Mouse (Mus musculus): Measurements from ENCODE around the gene Ltbp4. TPM values are rescaled to one million over a fixed set of nuclear protein-coding genes. Genes with fewer than 3 reads are reported as not detected.

Gene Ltbp4
- polyA plus RNA-seq, 1 experiment, result 28.2 TPM

GRCm38 (mm10) chr7:27331541-27331851 lies 6.0 kb downstream of the Ltbp4 start:
- TF ChIP-seq POLR2A (IDR thresholded peaks at IDR 0.05; ENCODE audit: borderline replicate concordance, insufficient read depth, low read length) (no peak), CTCF (IDR thresholded peaks at IDR 0.05; ENCODE audit: borderline replicate concordance, insufficient read depth, low read depth, low read length) (no peak)
- Histone ChIP-seq H3K4me1 (ENCODE audit: control insufficient read depth, insufficient read depth, low read length) (peaks cover 9% of the 10 kb centered on the region), H3K27ac (ENCODE audit: insufficient read depth, low read length) (no peak overlapping the region), H3K27me3 (ENCODE audit: control insufficient read depth, insufficient read depth, low read length) (peaks cover 8% of the 10 kb centered on the region; the same call in 1 of the 2 replicates), H3K4me3 (replicated peaks; ENCODE audit: insufficient read depth, low read depth, low read length) (no peak overlapping the region)
- 6% methylated on average over 8 of the region's 8 CpGs for WGBS
- no peak for DNase-seq

GRCm38 (mm10) chr7:27330709-27331540 lies 6.6 kb downstream of the Ltbp4 start:
- Histone ChIP-seq H3K4me1 (ENCODE audit: control insufficient read depth, insufficient read depth, low read length) (peaks cover 11% of the 10 kb centered on the region), H3K4me3 (replicated peaks; ENCODE audit: insufficient read depth, low read depth, low read length) (no peak overlapping the region), H3K27ac (ENCODE audit: insufficient read depth, low read length) (no peak overlapping the region), H3K27me3 (ENCODE audit: control insufficient read depth, insufficient read depth, low read length) (peaks cover 8% of the 10 kb centered on the region; the same call in 1 of the 2 replicates)
- TF ChIP-seq POLR2A (IDR thresholded peaks at IDR 0.05; ENCODE audit: borderline replicate concordance, insufficient read depth, low read length), result no peak
- no peak for TF ChIP-seq CTCF (IDR thresholded peaks at IDR 0.05; ENCODE audit: borderline replicate concordance, insufficient read depth, low read depth, low read length)
- peak; percentile 53 to 61 for DNase-seq
- WGBS, result 2% methylated on average over 39 of the region's 39 CpGs

GRCm38 (mm10) chr7:27329981-27330380 lies 7.5 kb downstream of the Ltbp4 start:
- 32% methylated on average over 17 of the region's 17 CpGs for WGBS
- Histone ChIP-seq H3K27me3 (ENCODE audit: control insufficient read depth, insufficient read depth, low read length) (peaks cover 8% of the 10 kb centered on the region; the same call in 1 of the 2 replicates), H3K27ac (ENCODE audit: insufficient read depth, low read length) (no peak overlapping the region), H3K4me1 (ENCODE audit: control insufficient read depth, insufficient read depth, low read length) (peaks cover 11% of the 10 kb centered on the region), H3K4me3 (replicated peaks; ENCODE audit: insufficient read depth, low read depth, low read length) (no peak overlapping the region)
- TF ChIP-seq CTCF (IDR thresholded peaks at IDR 0.05; ENCODE audit: borderline replicate concordance, insufficient read depth, low read depth, low read length) (no peak), POLR2A (IDR thresholded peaks at IDR 0.05; ENCODE audit: borderline replicate concordance, insufficient read depth, low read length) (no peak)
- DNase-seq, result no peak

GRCm38 (mm10) chr7:27329326-27329947 lies 8.1 kb downstream of the Ltbp4 start:
- Histone ChIP-seq H3K4me3 (replicated peaks; ENCODE audit: insufficient read depth, low read depth, low read length) (peak overlapping the region; percentile 27), H3K27ac (ENCODE audit: insufficient read depth, low read length) (no peak overlapping the region), H3K4me1 (ENCODE audit: control insufficient read depth, insufficient read depth, low read length) (peaks cover 11% of the 10 kb centered on the region), H3K27me3 (ENCODE audit: control insufficient read depth, insufficient read depth, low read length) (peaks cover 8% of the 10 kb centered on the region; the same call in 1 of the 2 replicates)
- peak; percentile 73 to 84 for DNase-seq
- 5% methylated on average over 45 of the region's 45 CpGs for WGBS
- no peak for TF ChIP-seq POLR2A (IDR thresholded peaks at IDR 0.05; ENCODE audit: borderline replicate concordance, insufficient read depth, low read length)
- peak; percentile 59 for TF ChIP-seq CTCF (IDR thresholded peaks at IDR 0.05; ENCODE audit: borderline replicate concordance, insufficient read depth, low read depth, low read length)

GRCm38 (mm10) chr7:27328648-27329047 lies 8.8 kb downstream of the Ltbp4 start:
- Histone ChIP-seq H3K4me1 (ENCODE audit: control insufficient read depth, insufficient read depth, low read length) (peaks cover 11% of the 10 kb centered on the region), H3K27ac (ENCODE audit: insufficient read depth, low read length) (no peak overlapping the region), H3K4me3 (replicated peaks; ENCODE audit: insufficient read depth, low read depth, low read length) (no peak overlapping the region), H3K27me3 (ENCODE audit: control insufficient read depth, insufficient read depth, low read length) (peaks cover 5% of the 10 kb centered on the region; the same call in 1 of the 2 replicates)
- WGBS, result 43% methylated on average over 16 of the region's 16 CpGs
- TF ChIP-seq POLR2A (IDR thresholded peaks at IDR 0.05; ENCODE audit: borderline replicate concordance, insufficient read depth, low read length) (no peak), CTCF (IDR thresholded peaks at IDR 0.05; ENCODE audit: borderline replicate concordance, insufficient read depth, low read depth, low read length) (no peak)
- no peak for DNase-seq

GRCm38 (mm10) chr7:27328161-27328560 lies 9.3 kb downstream of the Ltbp4 start:
- 93% methylated on average over 11 of the region's 11 CpGs for WGBS
- peaks cover 1% of the 10 kb centered on the region; the same call in 1 of the 2 replicates for H3K27me3 ChIP-seq (ENCODE audit: control insufficient read depth, insufficient read depth, low read length)
- no peak overlapping the region for H3K4me3 ChIP-seq (replicated peaks; ENCODE audit: insufficient read depth, low read depth, low read length)
- no peak for DNase-seq
- no peak overlapping the region for H3K27ac ChIP-seq (ENCODE audit: insufficient read depth, low read length)
- no peak for TF ChIP-seq CTCF (IDR thresholded peaks at IDR 0.05; ENCODE audit: borderline replicate concordance, insufficient read depth, low read depth, low read length)
- no peak for TF ChIP-seq POLR2A (IDR thresholded peaks at IDR 0.05; ENCODE audit: borderline replicate concordance, insufficient read depth, low read length)
- peaks cover 11% of the 10 kb centered on the region for H3K4me1 ChIP-seq (ENCODE audit: control insufficient read depth, insufficient read depth, low read length)

GRCm38 (mm10) chr7:27327500-27327899 lies 10.0 kb downstream of the Ltbp4 start:
- H3K4me1 ChIP-seq (ENCODE audit: control insufficient read depth, insufficient read depth, low read length), result peaks cover 11% of the 10 kb centered on the region
- H3K27me3 ChIP-seq (ENCODE audit: control insufficient read depth, insufficient read depth, low read length), result peaks cover 1% of the 10 kb centered on the region; the same call in 1 of the 2 replicates
- no peak overlapping the region for H3K27ac ChIP-seq (ENCODE audit: insufficient read depth, low read length)
- 95% methylated on average over 8 of the region's 8 CpGs for WGBS
- no peak for DNase-seq
- TF ChIP-seq POLR2A (IDR thresholded peaks at IDR 0.05; ENCODE audit: borderline replicate concordance, insufficient read depth, low read length) (no peak), CTCF (IDR thresholded peaks at IDR 0.05; ENCODE audit: borderline replicate concordance, insufficient read depth, low read depth, low read length) (no peak)
- H3K4me3 ChIP-seq (replicated peaks; ENCODE audit: insufficient read depth, low read depth, low read length), result no peak overlapping the region

All from cerebellum, adult 2 months (tissue).